Mouse (Mus musculus) hindbrain, embryonic 14.5 days (tissue): ENCODE data around the gene Prpf4. TPM values are rescaled to one million over a fixed set of nuclear protein-coding genes. Genes with fewer than 3 reads are reported as not detected.

Experiments used
- ATAC-seq: fragments of 200-750 bp; cut with Nextera tagmentation; 2 replicates; pipeline ENCODE4 v1.8.0; 2017; ENCODE audit warnings: moderate number of reproducible peaks, mild to moderate bottlenecking, moderate TSS enrichment, moderate library complexity; ENCODE audit not compliant: low FRiP score
- DNase-seq: peaks from one replicate; pipeline ENCODE4 v3.0.0-alpha.2; 2015; ENCODE audit warnings: low spot score
- H3K27ac ChIP-seq: fragments of 300-500 bp; sonication (generic); 2 replicates; pipeline ENCODE4 v1.5.1; 2014; ENCODE audit warnings: mild to moderate bottlenecking, moderate library complexity
- H3K27me3 ChIP-seq: fragments of 300-500 bp; sonication (generic); 2 replicates; pipeline ENCODE4 v1.6.1; 2014; ENCODE audit warnings: mild to moderate bottlenecking, low read length, mixed read lengths; ENCODE audit not compliant: control insufficient read depth, insufficient read depth
- H3K36me3 ChIP-seq: fragments of 300-500 bp; sonication (generic); replicated peaks from 2 replicates; pipeline ENCODE4 v1.6.1; 2014; ENCODE audit not compliant: control insufficient read depth, insufficient read depth
- H3K4me1 ChIP-seq: fragments of 300-500 bp; sonication (generic); replicated peaks from 2 replicates; pipeline ENCODE4 v1.6.1; 2014; ENCODE audit warnings: antibody characterized with exemption, low read length, mixed read lengths; ENCODE audit not compliant: control insufficient read depth, insufficient read depth
- H3K4me2 ChIP-seq: fragments of 300-500 bp; sonication (generic); replicated peaks from 2 replicates; pipeline ENCODE4 v1.6.1; 2014; ENCODE audit warnings: mild to moderate bottlenecking, moderate library complexity
- H3K4me3 ChIP-seq: fragments of 300-500 bp; sonication (generic); replicated peaks from 2 replicates; pipeline ENCODE4 v1.5.1; 2014; ENCODE audit warnings: mild to moderate bottlenecking, low read length
- H3K9ac ChIP-seq: fragments of 300-500 bp; sonication (generic); 2 replicates; pipeline ENCODE4 v1.6.1; 2014
- H3K9me3 ChIP-seq: fragments of 300-500 bp; sonication (generic); 2 replicates; pipeline ENCODE4 v1.6.1; 2016; ENCODE audit warnings: low read length; ENCODE audit not compliant: control insufficient read depth
- WGBS: fragments of 180-500 bp; shearing (Covaris S2); extraction: QIAGEN DNeasy Blood & Tissue Kit; methylation state at CpG from one replicate; pipeline ENCODE4 v1.1.7; 2014; 5-methylcytosine and 5-hydroxymethylcytosine counted together
- polyA plus RNA-seq: library from polyadenylated mRNA; unstranded; fragments of >200 nt; fragmentation: Nextera tagmentation; extraction: Ambion mirVana; gene quantifications from 2 replicates; pipeline ENCODE4 v1.2.1, GENCODE M21; 2014

The Prpf4 gene
- polyA plus RNA-seq, 1 experiment from 2014 or later: 16.1 TPM

- Histone ChIP-seq H3K9ac (no peak overlapping the region), H3K27ac (no peak overlapping the region), H3K36me3 (no peaks in the 10 kb centered on the region), H3K27me3 (no peaks in the 10 kb centered on the region), H3K4me2 (no peak overlapping the region), H3K4me3 (no peak overlapping the region), H3K4me1 (no peaks in the 10 kb centered on the region), H3K9me3 (no peaks in the 10 kb centered on the region)
- ATAC-seq (no peak), DNase-seq (no peak)
- 91% methylated on average over 6 of the region's 6 CpGs for WGBS
These were observed 41.0 kb upstream of the Prpf4 start for GRCm38 (mm10) chr4:62367586-62367985.

- Histone ChIP-seq H3K4me3 (no peak overlapping the region), H3K27ac (no peak overlapping the region), H3K4me1 (no peaks in the 10 kb centered on the region), H3K4me2 (no peak overlapping the region), H3K36me3 (no peaks in the 10 kb centered on the region), H3K27me3 (no peaks in the 10 kb centered on the region), H3K9me3 (no peaks in the 10 kb centered on the region), H3K9ac (no peak overlapping the region)
- DNase-seq (no peak), ATAC-seq (no peak)
- WGBS: 84% methylated on average over 3 of the region's 3 CpGs
These were observed 39.5 kb upstream of the Prpf4 start for GRCm38 (mm10) chr4:62369091-62369490.

- no peak overlapping the region for H3K4me2 ChIP-seq
- 22% methylated on average over 1 of the region's 1 CpGs for WGBS
- no peaks in the 10 kb centered on the region for H3K27me3 ChIP-seq
- no peak overlapping the region for H3K9ac ChIP-seq
- no peak for DNase-seq
- no peaks in the 10 kb centered on the region for H3K36me3 ChIP-seq
- no peak overlapping the region for H3K4me3 ChIP-seq
- no peaks in the 10 kb centered on the region for H3K4me1 ChIP-seq
- no peak for ATAC-seq
- H3K27ac ChIP-seq: no peak overlapping the region
- no peaks in the 10 kb centered on the region for H3K9me3 ChIP-seq
These were observed 36.2 kb upstream of the Prpf4 start for GRCm38 (mm10) chr4:62372410-62372809.

- H3K4me2 ChIP-seq: no peak overlapping the region
- 87% methylated on average over 9 of the region's 9 CpGs for WGBS
- ATAC-seq (no peak), DNase-seq (no peak)
- no peaks in the 10 kb centered on the region for H3K36me3 ChIP-seq
- H3K9ac ChIP-seq: no peak overlapping the region
- H3K4me1 ChIP-seq: no peaks in the 10 kb centered on the region
- no peak overlapping the region for H3K4me3 ChIP-seq
- H3K27ac ChIP-seq: no peak overlapping the region
- H3K27me3 ChIP-seq: no peaks in the 10 kb centered on the region
- no peaks in the 10 kb centered on the region for H3K9me3 ChIP-seq
These were observed 35.6 kb upstream of the Prpf4 start for GRCm38 (mm10) chr4:62372818-62373520.

GRCm38 (mm10) chr4:62373668-62374067, 34.9 kb upstream of the Prpf4 start:
- H3K9ac ChIP-seq: no peak overlapping the region
- no peaks in the 10 kb centered on the region for H3K4me1 ChIP-seq
- DNase-seq (no peak), ATAC-seq (no peak)
- H3K4me3 ChIP-seq: no peak overlapping the region
- H3K27me3 ChIP-seq: no peaks in the 10 kb centered on the region
- H3K27ac ChIP-seq: no peak overlapping the region
- no peaks in the 10 kb centered on the region for H3K36me3 ChIP-seq
- no peak overlapping the region for H3K4me2 ChIP-seq
- 89% methylated on average over 7 of the region's 7 CpGs for WGBS
- no peaks in the 10 kb centered on the region for H3K9me3 ChIP-seq

- 87% methylated on average over 4 of the region's 4 CpGs for WGBS
- Histone ChIP-seq H3K4me2 (no peak overlapping the region), H3K27ac (no peak overlapping the region), H3K27me3 (no peaks in the 10 kb centered on the region), H3K4me1 (no peaks in the 10 kb centered on the region), H3K9ac (no peak overlapping the region), H3K9me3 (no peaks in the 10 kb centered on the region), H3K36me3 (no peaks in the 10 kb centered on the region), H3K4me3 (no peak overlapping the region)
- ATAC-seq (no peak), DNase-seq (no peak)
These were observed 34.3 kb upstream of the Prpf4 start for GRCm38 (mm10) chr4:62374342-62374741.

- H3K9ac ChIP-seq: no peak overlapping the region
- H3K27ac ChIP-seq: no peak overlapping the region
- H3K4me1 ChIP-seq: no peaks in the 10 kb centered on the region
- no peak for ATAC-seq
- H3K27me3 ChIP-seq: no peaks in the 10 kb centered on the region
- no peak overlapping the region for H3K4me2 ChIP-seq
- no peaks in the 10 kb centered on the region for H3K9me3 ChIP-seq
- DNase-seq: no peak
- H3K36me3 ChIP-seq: no peaks in the 10 kb centered on the region
- 92% methylated on average over 2 of the region's 2 CpGs for WGBS
- no peak overlapping the region for H3K4me3 ChIP-seq
These were observed 32.5 kb upstream of the Prpf4 start for GRCm38 (mm10) chr4:62376123-62376522.

GRCm38 (mm10) chr4:62379724-62380381, 28.7 kb upstream of the Prpf4 start:
- WGBS: 89% methylated on average over 9 of the region's 9 CpGs
- H3K9me3 ChIP-seq: no peaks in the 10 kb centered on the region
- no peak for ATAC-seq

GRCm38 (mm10) chr4:62383207-62383606, 25.4 kb upstream of the Prpf4 start:
- WGBS: 94% methylated on average over 6 of the region's 6 CpGs

More at GRCm38 (mm10) chr4:62379724-62380381, 28.7 kb upstream of the Prpf4 start:
- Histone ChIP-seq H3K27ac (no peak overlapping the region), H3K27me3 (no peaks in the 10 kb centered on the region), H3K36me3 (no peaks in the 10 kb centered on the region), H3K9ac (no peak overlapping the region), H3K4me2 (no peak overlapping the region), H3K4me3 (no peak overlapping the region), H3K4me1 (no peaks in the 10 kb centered on the region)
- DNase-seq: no peak

More at GRCm38 (mm10) chr4:62383207-62383606, 25.4 kb upstream of the Prpf4 start:
- no peak overlapping the region for H3K27ac ChIP-seq
- no peak for DNase-seq
- ATAC-seq: no peak
- H3K27me3 ChIP-seq: no peaks in the 10 kb centered on the region
- no peak overlapping the region for H3K4me3 ChIP-seq
- H3K9me3 ChIP-seq: no peaks in the 10 kb centered on the region
- no peaks in the 10 kb centered on the region for H3K4me1 ChIP-seq
- H3K36me3 ChIP-seq: peaks cover 14% of the 10 kb centered on the region
- no peak overlapping the region for H3K9ac ChIP-seq
- no peak overlapping the region for H3K4me2 ChIP-seq
